Mouse (Mus musculus) heart, postnatal 25 days (tissue): ENCODE data around the gene Psip1. TPM values are rescaled to one million over a fixed set of nuclear protein-coding genes. Genes with fewer than 3 reads are reported as not detected.
"Not testable (repeated sequence)": the region's sequence is repeated elsewhere in the genome, so short reads cannot be mapped to it uniquely, and the experiment has no call there.

Experiments used
- DNase-seq: peaks from one replicate; pipeline ENCODE4 v3.0.0; 2022; ENCODE audit warnings: low spot score
- intact Hi-C: fragments of 180-260 bp; cut with DNase I; formaldehyde crosslinking; loops from one replicate; pipeline ENCODE4 v1.15.1; 2025
- total RNA-seq, 2 experiments: library from RNA; stranded (reverse); gene quantifications; 2 replicates each; pipeline ENCODE4 v1.2.3; 2021

Gene Psip1
- total RNA-seq, 2 experiments from 2014 or later, result 15.9 to 19.5 TPM

DNA sequence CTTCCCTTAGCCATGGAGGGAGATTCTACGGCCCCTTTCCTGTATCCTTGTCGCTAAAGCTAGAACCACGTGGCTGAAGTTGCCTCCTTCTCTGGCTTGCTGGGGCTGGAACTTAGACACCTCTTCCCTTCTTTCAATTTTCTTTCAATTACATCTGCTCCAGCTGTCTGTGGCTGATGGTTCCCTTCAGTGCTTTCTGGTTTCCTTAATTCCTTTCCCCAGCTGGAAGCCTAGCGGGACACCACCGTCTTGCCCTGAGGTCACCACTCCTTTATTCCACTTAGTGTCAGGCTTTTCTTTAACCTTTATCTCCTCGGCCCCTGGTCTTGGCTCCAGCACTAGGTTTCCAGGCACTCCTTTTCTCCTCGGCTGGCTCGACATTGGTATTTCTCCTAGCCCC is 24.8 kb upstream of the Psip1 start:
- intact Hi-C loops, result no loop called here

DNA sequence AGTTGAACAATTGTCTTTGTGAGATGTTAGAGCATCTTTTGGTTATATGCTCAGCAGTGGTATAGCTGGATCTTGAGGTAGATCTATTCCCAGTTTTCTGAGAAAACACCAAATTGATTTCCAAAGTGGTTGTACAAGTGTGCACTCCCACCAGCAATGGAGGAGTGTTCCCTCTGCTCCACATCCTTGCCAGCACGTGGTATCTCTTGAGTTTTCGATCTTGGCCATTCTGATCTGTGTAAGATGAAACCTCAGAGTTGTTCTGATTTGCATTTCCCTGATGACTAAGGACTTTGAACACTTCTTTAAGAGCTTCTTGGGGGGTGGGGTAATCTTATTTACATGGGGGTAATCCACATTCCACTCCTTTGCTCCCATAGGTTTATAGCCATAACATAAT is 23.3 kb upstream of the Psip1 start:
- intact Hi-C loops, result no loop called here
- no peak for DNase-seq

More for the DNA sequence above, 24.8 kb upstream of the Psip1 start:
- no peak for DNase-seq

DNA sequence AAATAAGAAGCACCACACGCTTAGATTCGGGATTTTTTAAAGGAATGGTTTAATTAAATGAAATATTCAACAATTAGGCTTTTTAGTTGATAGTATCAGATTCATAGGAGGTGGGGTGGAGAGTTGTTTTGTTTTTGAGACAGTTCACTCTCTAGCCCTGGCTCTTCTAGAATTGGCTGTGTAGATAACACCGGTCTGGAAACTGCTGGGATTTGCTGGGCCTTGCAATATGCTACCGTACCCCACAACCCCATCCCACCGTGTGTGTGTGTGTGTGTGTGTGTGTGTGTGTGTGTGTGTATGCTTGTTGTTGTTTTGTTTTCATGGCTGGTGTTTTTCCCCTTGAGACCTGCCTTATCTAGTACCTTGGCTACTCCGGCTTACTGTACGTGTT is 14.8 kb upstream of the Psip1 start:
- intact Hi-C loops, result no loop called here
- no peak for DNase-seq

DNA sequence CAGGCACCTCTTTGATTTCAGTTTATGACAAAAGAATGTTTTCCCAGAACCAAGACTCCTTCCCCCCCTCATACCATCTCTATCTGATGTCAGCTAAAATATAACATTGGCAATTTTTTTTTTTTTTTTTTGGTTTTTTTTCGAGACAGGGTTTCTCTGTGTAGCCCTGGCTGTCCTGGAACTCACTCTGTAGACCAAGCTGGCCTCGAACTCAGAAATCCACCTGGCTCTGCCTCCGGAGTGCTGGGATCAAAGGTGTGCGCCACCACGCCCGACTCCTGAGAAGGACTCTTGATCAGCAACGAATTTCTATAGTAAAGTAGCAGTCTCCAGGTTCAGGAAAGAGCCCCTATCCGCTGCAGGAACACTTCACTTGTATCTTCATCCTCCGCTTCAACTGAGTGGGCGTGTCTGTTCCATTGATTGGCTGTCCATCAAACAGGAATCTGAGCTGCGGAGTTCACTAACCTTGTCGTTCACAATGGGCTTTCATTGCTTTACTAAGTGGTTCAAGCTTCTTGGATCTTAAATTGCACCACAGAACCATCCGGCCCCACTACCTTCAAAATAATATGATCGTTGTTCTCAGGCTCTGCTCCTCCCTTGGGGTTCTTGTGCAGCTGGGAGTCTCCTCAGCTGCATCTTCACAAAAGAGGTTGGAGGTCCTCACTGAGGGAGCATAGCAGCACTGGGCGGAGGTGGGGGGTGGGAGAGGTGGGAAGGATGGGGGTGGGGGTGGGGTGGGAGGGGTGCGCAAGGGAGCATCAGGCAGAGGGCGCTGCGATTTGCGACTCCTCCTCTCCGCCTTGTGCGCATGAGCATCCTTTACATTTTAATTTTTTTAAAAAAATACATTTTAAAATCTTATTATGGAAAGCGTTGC is 14.1 kb upstream of the Psip1 start:
- intact Hi-C loops, result no loop called here
- no peak for DNase-seq

DNA sequence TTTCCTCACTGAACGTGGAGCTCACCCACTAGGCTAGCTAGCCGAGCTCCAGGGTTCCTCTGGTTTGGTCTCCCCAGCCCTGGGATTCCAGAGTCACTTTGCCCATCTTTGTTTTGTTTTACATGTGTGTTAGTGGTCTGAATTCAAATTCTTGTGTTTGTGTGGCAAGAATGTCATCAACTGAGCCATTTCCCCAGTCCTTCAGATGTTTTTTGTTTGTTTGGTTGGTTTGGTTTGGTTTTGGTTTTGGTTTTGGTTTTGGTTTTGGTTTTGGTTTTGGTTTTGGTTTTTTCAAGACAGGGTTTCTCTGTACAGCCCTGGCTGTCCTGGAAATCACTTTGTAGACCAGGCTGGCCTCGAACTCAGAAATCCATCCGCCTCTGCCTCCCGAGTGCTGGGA is 10.8 kb upstream of the Psip1 start:
- DNase-seq, intact Hi-C loops: not testable (repeated sequence)

DNA sequence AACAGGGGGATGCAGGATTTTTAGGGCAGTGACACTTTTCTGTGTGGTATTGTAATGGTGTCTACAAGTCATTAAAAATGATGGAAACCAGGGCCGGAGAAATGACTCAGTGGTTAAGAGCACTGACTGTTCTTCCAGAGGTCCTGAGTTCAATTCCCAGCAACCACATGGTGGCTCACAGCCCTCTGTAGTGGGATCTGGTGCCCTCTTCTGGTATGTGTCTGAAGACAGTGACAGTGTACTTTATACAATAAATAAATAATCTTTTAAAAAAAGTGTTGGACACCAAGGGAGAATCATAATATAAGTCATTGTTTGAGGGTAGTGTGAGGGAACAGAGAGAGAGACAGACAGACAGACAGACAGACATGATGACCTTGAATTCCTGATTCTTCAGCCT is 6.9 kb upstream of the Psip1 start:
- intact Hi-C loops, result no loop called here
- DNase-seq, result no peak

DNA sequence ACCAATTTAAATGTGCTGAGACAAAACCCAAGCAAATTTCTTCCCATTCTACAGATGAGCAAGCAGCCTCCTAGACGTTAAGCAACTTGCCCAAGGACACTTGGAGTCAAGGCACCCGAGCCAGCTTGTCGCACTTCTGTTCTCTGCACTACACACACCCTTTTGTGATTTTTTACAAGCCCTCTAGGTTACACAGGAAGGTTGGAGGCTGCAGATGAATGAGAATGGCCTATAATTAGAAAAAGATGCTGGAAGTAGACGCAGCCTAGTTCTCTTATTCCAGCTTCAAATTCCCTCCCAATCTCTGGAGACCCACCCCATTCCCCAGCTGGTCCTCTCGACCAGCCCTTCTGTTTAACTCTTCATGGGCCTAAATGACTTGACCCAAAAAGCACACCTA is 2.9 kb upstream of the Psip1 start:
- intact Hi-C loops, result loop anchor here (2.0 kb wide), 1 partner anchor 36 kb away; the partner anchor contains the start of gene Ccdc171
- no peak for DNase-seq

DNA sequence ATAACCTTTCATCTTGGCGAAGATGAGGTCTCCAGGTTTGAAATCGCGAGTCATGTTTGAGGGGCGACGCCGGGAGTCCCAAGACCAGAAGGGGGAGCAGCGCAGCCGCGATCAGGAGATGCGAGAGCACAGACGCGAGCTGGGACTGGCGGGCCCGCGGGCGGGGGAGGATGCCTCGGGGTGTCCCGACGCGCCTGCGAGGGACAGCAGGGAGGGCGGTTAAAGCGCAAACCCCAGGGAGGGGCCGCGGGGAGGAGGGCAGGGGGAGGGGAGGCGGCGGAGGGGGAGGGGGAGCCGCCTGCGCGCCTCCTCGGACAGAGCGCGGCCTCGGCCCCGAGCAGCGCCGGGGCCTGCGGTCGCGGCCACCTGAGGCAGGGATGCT is 533 bp downstream of the Psip1 start:
- intact Hi-C loops, result loop anchor here (1.0 to 2.0 kb wide), 2 partner anchors 67 to 85 kb away; no protein-coding TSS in a partner anchor

DNA sequence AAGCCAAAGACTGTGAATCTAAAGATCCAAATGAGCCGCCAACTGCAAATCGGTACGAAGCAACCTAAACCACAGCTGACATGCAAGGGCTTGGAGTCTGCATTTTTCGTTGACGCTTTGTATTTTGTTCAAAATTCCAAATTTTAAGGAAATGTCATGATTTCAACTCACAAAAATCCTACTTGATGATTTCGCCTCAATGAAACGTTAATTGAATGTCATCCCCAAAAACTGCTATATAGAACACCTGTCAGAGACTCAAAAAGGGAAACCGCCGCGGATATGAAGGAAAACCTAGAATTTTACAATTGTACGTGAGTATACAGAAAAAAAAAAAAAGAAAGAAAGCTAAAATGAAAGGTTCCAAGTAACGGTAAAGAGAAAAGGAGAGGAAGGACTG is 1.0 kb downstream of the Psip1 start:
- intact Hi-C loops, result loop anchor here (1.0 kb wide), 1 partner anchor 85 kb away; no protein-coding TSS in a partner anchor
- no peak for DNase-seq

More for the DNA sequence above, 533 bp downstream of the Psip1 start:
- DNase-seq, result peak; percentile 69

DNA sequence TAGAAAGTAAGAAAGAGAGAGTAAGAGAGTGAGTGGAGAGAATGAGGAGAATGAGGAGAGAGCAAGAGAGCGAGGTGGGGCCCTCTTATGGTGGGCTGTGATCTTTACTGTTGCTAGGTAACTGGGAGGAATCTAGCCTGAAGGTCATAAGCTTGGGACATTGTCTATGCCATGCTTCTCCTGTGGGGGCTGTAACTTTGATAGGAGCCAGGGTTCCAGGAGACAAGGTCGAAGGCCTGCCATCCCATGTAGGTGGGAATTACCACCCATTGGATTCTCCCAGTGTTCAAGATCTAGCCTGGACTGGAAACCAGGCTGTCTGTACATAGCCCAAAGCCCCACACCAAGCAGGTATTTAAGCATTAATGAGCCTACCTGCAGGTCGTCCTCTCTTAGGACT is 18.1 kb downstream of the Psip1 start:
- intact Hi-C loops, result no loop called here

DNA sequence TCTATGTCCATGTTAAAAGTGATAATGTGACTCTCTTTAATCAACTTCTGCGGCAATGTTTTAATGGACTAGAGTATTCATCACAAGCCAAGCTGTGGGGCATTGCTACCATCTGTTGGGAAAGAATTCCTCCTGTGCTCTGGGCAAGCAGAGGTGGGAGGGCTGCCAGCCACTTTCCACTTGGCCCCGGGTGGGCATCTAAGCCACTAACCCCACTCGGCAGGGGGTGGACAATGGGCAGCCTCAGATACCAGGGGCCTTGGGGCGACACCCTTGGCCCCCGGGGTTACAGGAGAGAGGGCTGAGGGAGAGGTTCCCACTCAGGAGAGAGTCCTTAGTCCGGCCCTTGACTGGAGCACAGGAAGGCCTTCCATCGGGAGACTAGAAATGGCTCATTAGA is 18.6 kb downstream of the Psip1 start:
- DNase-seq, result no peak
- intact Hi-C loops, result no loop called here

More for the DNA sequence above, 18.1 kb downstream of the Psip1 start:
- no peak for DNase-seq

DNA sequence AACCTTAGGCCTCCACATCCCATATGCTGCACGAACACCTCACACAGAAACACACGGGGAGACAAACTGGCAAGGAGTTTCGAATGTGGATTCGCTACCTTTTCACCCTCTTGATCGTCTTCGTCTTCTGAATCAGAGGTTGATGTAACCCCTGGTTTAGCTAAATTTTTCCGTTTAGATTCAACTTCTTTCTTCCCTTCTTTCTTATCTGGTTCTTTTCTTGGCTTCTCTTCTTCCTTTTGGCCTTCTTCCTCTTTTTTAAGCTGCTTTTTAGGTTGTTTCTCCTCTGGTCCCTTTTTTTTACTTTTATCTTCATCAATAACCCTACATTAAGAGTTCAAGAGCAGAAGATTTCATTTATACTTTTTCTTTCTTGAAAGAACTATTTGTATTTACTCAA is 21.4 kb downstream of the Psip1 start:
- no peak for DNase-seq
- intact Hi-C loops, result no loop called here

DNA sequence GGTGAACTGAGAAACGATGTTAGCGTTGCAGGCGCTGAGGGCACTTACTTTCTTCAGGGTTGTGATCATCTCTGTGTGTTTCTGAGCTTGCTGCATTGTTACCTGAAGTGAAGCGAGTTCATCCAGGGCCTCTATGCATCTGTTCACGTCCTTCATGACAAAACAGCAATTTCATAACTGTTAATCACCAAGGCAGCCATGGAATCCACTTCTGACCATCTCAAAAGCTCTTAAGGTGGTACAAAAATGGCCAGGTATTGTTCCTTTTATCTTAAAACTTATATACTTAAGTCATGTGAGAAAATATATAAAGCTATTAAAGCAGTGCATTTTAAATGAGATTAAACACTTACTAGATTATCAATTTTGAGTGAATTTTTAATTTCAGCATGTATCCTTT is 26.2 kb downstream of the Psip1 start:
- DNase-seq, result no peak
- intact Hi-C loops, result no loop called here

DNA sequence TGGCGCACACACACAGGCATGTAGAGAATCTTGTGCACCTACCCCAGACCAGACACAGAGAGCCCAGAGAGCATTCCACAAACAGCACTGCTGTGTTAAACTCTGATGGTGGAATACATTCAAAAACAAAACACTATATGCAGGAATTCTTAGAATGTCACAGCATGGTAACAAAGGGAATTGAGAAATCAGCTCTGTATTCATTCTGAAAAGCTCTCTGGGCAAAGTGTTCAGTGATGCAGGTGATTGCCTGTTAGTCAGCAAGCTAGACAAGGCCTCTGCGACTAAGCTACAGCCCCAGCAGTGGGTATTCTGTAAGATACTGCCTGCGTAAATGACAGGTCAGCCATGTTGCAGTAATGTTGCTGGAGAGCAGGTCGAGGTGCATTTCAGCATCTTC is 35.5 kb downstream of the Psip1 start:
- intact Hi-C loops, result no loop called here
- no peak for DNase-seq

DNA sequence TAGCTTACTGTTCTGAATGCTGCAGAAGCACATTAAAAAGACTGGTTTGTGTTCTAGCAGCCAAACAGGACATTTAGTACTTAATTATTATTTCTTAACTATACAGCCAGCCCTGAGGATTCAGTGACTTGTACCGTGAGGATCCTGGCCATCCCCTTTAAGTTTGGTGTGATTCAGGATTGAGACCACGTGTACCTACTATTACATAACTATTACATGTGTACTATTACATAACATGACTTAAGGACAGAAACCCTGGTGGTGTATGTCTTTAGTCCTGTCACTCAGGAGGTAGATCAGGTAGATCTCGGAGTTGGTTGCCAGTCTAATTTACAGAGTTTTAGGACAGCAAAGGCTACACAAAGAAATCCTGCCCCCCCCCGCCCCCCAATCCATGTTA is 45.2 kb downstream of the Psip1 start:
- intact Hi-C loops, result no loop called here
- no peak for DNase-seq

DNA sequence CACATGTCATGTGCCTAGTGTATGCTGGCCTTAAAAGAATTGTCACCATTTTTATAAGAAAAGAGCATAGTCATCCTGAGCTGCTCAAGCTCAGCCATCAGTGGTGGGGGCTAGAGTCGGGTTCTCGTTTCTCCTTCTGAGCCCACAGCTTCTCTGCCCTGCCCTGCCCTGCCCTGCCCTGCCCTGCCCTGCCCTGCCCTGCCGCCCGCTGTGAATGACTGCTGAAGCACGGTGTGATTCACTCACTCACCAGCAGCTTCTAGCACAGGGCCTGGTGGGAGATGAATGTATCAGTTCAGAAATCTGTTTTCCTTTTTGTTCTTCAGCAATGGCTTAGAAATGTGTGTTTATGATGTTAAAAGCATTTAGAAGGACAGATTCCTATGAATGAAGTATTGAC is 47.2 kb downstream of the Psip1 start:
- intact Hi-C loops, result no loop called here
- DNase-seq, result no peak

DNA sequence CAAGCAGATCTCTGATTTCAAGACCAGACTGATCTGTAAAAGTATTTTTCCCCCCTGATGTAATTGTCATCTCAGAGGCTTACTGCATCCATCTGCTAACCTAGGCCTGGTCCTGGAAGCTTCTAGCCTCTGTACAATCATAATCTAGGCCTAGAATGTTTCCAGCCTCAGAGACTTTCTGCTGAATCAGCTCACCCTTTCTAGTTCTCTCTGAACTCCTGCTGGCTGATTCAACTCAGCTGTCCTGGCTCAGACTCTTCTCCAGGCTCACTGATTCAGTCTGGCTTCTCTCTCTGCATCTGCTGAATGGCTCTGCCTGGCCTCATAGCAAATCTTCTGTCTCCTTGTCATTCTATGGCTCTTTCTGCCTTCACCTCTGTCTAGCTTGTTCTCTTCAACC is 48.1 kb downstream of the Psip1 start:
- no peak for DNase-seq
- intact Hi-C loops, result no loop called here

DNA sequence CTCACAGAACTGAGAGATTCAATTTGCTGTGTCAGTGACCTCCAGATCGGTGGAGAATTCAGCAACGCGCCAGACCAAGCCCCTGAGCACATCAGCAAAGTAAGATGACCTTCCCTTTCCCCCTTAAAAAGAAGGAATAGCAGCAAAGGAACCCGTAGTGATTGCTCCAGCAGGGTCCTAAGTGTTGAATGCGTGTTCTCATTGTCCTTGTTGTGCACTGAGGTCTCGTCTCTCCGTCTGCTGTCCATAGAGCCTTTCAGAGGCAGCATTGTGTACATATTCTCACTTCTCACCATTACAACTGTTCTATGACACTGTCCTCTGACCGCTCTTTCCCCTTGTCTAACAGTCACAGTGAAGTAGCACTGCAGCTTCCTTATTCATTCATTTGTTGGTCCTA is 49.9 kb downstream of the Psip1 start:
- intact Hi-C loops, result no loop called here
- no peak for DNase-seq

DNA sequence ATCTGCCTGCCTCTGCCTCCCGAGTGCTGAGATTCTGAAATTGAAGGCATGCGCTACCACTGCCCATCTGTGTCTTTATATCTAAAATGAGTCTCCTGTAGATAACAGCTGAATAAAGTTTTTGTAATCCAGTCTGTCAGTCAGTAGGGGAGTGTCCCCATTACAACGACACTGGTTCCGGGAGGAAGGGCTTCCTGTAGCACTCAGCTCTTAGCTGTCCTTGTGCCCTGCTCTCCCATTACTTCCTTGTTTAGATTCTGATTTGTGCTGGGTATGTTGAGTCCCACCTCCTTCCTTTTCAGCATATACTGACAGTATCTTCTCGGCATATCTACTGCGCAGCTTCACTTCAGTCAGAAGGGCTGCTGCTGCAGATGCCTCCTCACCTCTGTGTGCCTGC is 53.4 kb downstream of the Psip1 start:
- DNase-seq, result no peak
- intact Hi-C loops, result no loop called here

DNA sequence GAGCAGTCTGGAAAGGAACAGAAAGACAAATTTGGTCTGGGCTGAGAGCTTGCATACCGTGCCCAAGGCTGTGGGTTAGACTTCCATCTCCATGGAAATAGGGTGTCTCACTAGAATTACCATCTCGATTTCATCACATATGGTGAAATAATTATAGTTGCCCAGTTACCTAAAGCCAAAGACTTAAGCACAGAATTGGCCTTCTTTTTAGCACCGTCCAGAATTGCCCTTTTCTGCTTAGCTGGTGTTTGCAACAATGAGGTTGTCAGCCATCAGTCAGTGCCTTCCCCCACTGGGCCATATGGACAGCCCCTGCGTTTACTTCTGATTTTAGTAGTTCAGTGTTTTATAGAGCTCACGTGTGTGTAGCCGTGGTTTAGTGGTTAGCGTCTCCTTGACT is 54.3 kb downstream of the Psip1 start:
- DNase-seq, result no peak
- intact Hi-C loops, result no loop called here

DNA sequence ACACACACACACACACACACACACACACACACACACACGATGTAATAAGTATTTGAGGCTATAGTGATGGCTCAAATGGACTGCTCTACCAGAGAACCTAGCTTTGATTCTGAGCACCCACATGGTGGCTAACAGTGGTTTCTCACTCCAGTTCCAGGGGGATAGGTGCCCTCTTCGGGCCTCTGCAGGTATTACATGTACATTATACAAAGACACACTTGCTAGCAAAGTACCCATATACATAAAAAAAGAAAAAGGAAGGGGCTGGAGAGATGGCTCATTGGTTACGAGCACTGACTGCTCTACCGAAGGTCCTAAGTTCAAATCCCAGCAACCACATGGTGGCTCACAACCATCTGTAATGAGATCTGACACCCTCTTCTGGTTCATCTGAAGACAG is 57.4 kb downstream of the Psip1 start:
- intact Hi-C loops, result no loop called here
- DNase-seq, result no peak

DNA sequence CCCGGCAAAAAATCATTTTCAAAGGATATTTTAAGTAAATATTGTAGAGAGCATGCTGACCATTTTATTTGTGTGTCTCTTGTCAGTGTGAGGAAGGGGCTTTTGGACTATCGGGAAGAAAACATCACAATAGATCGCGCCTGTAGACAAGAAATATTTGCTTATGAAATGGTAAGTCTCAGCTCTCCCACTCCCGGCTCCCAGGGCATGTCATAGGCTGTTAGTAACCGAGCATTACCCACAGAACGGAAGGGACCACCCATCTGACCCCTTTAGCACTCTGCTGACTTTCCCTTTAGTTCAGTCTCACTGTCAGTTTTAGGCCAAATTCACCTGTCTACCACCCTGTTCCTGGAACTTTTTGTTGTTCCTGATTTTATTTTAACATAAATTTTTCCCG is 58.6 kb downstream of the Psip1 start:
- no peak for DNase-seq
- intact Hi-C loops, result no loop called here
